Mouse (Mus musculus): Measurements from ENCODE around the gene Zfp827. TPM values are rescaled to one million over a fixed set of nuclear protein-coding genes. Genes with fewer than 3 reads are reported as not detected.

Gene Zfp827
- polyA plus RNA-seq, 1 experiment from 2014 or later: 9.9 TPM

- WGBS: 49% methylated on average over 8 of the region's 8 CpGs
- no peaks in the 10 kb centered on the region for H3K36me3 ChIP-seq
- no peak for ATAC-seq (ENCODE audit: insufficient number of reproducible peaks, low FRiP score, low TSS enrichment, low read depth)
- no peak overlapping the region for H3K9ac ChIP-seq
- no peaks in the 10 kb centered on the region for H3K9me3 ChIP-seq
- H3K4me1 ChIP-seq: no peaks in the 10 kb centered on the region
- no peaks in the 10 kb centered on the region for H3K27me3 ChIP-seq
- H3K27ac ChIP-seq: no peak overlapping the region
- no peak overlapping the region for H3K4me3 ChIP-seq
- H3K4me2 ChIP-seq: no peak overlapping the region
These were observed 201.1 kb downstream of the Zfp827 start for GRCm38 (mm10) chr8:79229266-79229888.

- ATAC-seq (ENCODE audit: insufficient number of reproducible peaks, low FRiP score, low TSS enrichment, low read depth): no peak
- H3K27me3 ChIP-seq: no peaks in the 10 kb centered on the region
- H3K9me3 ChIP-seq: no peaks in the 10 kb centered on the region
- no peak overlapping the region for H3K4me2 ChIP-seq
- no peak overlapping the region for H3K4me3 ChIP-seq
- H3K36me3 ChIP-seq: no peaks in the 10 kb centered on the region
- 80% methylated on average over 3 of the region's 3 CpGs for WGBS
- no peak overlapping the region for H3K27ac ChIP-seq
- no peak overlapping the region for H3K9ac ChIP-seq
- H3K4me1 ChIP-seq: no peaks in the 10 kb centered on the region
These were observed 211.1 kb downstream of the Zfp827 start for GRCm38 (mm10) chr8:79239320-79239719.

DNA sequence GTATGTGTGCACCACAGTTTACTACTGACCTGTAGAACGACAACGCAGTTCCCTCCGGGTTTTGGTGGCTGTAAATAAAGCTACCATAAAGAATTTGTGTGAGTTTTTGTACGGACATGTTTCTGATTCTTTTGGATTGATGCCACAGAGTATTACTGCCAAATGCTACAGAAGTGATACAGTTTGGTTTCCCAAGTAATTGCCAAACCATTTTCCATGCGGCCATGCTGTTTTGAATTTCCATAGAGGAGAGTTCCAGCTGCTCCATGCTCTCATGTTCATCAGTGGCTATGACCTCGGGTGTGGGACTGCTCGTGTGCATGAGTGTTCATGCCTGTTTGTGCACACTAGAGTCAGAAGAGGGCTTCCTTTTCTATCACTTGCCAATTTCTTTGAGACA is 211.8 kb downstream of the Zfp827 start:
- H3K4me3 ChIP-seq: no peak overlapping the region
- no peaks in the 10 kb centered on the region for H3K4me1 ChIP-seq
- WGBS: 39% methylated on average over 7 of the region's 7 CpGs
- H3K36me3 ChIP-seq: no peaks in the 10 kb centered on the region
- H3K27me3 ChIP-seq: no peaks in the 10 kb centered on the region
- no peak overlapping the region for H3K4me2 ChIP-seq
- H3K9ac ChIP-seq: no peak overlapping the region
- H3K27ac ChIP-seq: no peak overlapping the region
- no peak for ATAC-seq (ENCODE audit: insufficient number of reproducible peaks, low FRiP score, low TSS enrichment, low read depth)
- H3K9me3 ChIP-seq: no peaks in the 10 kb centered on the region

Other genes with a start within 250 kb of the Zfp827 start
- gene Lsm6, start 207.3 kb upstream of the Zfp827 start, polyA plus RNA-seq (2015; fragmentation: Nextera tagmentation; extraction: Ambion mirVana): 217 and 223 TPM in 2 replicates
- gene 1700011L22Rik, start 220.1 kb downstream of the Zfp827 start, polyA plus RNA-seq (2015; fragmentation: Nextera tagmentation; extraction: Ambion mirVana): not detected in 2 replicates

Data from limb, embryonic 15.5 days (tissue).